Mouse (Mus musculus) thymus, adult 2 months (tissue): Measurements from ENCODE around the gene Ptprc.

ENCODE experiments used
- CTCF ChIP-seq: fragments of 200-500 bp; IDR thresholded peaks from 2 replicates; pipeline ENCODE4 v1.5.1; 2012; ENCODE audit warnings: mild to moderate bottlenecking, control low read depth, low read length, moderate library complexity, borderline replicate concordance; ENCODE audit not compliant: control insufficient read depth, poor library complexity, insufficient read depth; ENCODE audit errors: extremely low read depth
- POLR2A ChIP-seq: fragments of 200-500 bp; IDR thresholded peaks from 2 replicates; pipeline ENCODE4 v1.6.1; 2012; ENCODE audit warnings: mild to moderate bottlenecking, low read length, control low read depth, moderate library complexity; ENCODE audit not compliant: control insufficient read depth, poor library complexity, insufficient read depth; ENCODE audit errors: extremely low read depth

DNA sequence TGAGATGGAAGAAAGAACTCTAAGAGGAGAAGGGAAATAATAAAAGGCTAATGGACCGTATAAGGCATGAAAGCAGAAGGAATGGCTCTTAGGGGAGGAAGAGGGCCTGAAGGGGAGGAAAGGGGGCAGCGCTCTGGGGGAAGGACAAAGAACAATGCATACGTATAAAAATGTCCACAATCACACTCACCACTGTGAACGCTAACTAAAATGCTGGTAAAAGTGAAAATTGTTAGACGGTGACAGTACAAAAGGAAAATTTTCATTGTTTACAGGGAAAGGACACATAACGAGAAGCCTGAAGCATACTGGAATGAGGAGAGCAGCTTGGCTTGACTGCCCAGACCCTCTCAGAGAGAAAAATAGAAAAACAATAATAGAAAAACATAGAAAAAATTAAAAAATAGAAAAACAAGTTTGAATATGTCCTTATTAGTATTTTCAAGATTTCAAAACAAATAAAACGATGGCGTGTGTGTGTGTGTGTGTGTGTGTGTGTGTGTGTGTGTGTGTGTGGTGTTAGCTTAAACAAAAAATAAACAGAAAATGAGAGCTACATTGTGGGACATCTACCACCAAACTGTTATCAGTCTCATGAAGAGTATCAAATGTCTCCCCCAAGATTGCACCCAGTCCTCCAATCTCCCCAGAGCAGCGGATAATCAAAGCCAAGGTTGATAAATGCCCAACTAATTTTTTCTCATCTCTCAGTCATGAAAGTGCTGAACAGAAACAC is 39.7 kb downstream of the Ptprc start:
- TF ChIP-seq POLR2A: no peak
- TF ChIP-seq CTCF: no peak
